Mouse (Mus musculus) CD4-positive, CD25-positive, alpha-beta regulatory T cell, adult 4 months (primary cell): ENCODE results near the gene Ppara. TPM values are rescaled to one million over a fixed set of nuclear protein-coding genes. Genes with fewer than 3 reads are reported as not detected.

Experiments used
- polyA plus RNA-seq, 2 experiments: library from polyadenylated mRNA; unstranded; fragments of 100-300 nt; shearing (Covaris generic); gene quantifications; one replicate each; pipeline ENCODE4 v1.2.1; 2017

Ppara gene
- polyA plus RNA-seq, 2 experiments from 2014 or later: 0.20 TPM; not detected in 1

Other genes with a start within 250 kb of the Ppara start
- gene 7530416G11Rik, start 231.8 kb upstream of the Ppara start, polyA plus RNA-seq: not detected
- gene Wnt7b, start 152.5 kb upstream of the Ppara start, polyA plus RNA-seq: not detected
- gene Cdpf1, start 76.7 kb downstream of the Ppara start, polyA plus RNA-seq: 10 to 100 TPM; 43.6 to 52.3 TPM
- not detected for gene Pkdrej, start 86.8 kb downstream of the Ppara start, polyA plus RNA-seq
- 10 to 100 TPM; 17.6 to 22.4 TPM for gene Ttc38, start 97.3 kb downstream of the Ppara start, polyA plus RNA-seq
- 1 to 10 TPM; 3.0 to 7.1 TPM for gene Gtse1, start 124.8 kb downstream of the Ppara start, polyA plus RNA-seq
- 10 to 100 TPM; 40.6 to 50.3 TPM for gene Trmu, start 144.3 kb downstream of the Ppara start, polyA plus RNA-seq